Mouse (Mus musculus) embryo, embryonic 10 days (tissue): ENCODE data around the gene Vps37c.
A peak's percentile ranks its signal among the peaks of the same experiment; 100 is the strongest.

ENCODE experiments used
- DNase-seq: peaks from one replicate; pipeline ENCODE4 v3.0.0-alpha.2; 2015; ENCODE audit warnings: low spot score

The Vps37c gene

GRCm38 (mm10) chr19:10740641-10741440, 52.3 kb downstream of the Vps37c start:
- DNase-seq: no peak

GRCm38 (mm10) chr19:10742145-10742544, 53.6 kb downstream of the Vps37c start:
- no peak for DNase-seq

- DNase-seq: no peak
Observed at GRCm38 (mm10) chr19:10742565-10742964, 54.0 kb downstream of the Vps37c start.

- no peak for DNase-seq
Observed at GRCm38 (mm10) chr19:10747182-10747581, 58.6 kb downstream of the Vps37c start.

- no peak for DNase-seq
Observed at GRCm38 (mm10) chr19:10747718-10748117, 59.2 kb downstream of the Vps37c start.

- no peak for DNase-seq
Observed at GRCm38 (mm10) chr19:10748401-10749102, 60.0 kb downstream of the Vps37c start.

- DNase-seq: no peak
Observed at GRCm38 (mm10) chr19:10749295-10749694, 60.8 kb downstream of the Vps37c start.

GRCm38 (mm10) chr19:10750161-10750560, 61.6 kb downstream of the Vps37c start:
- DNase-seq: no peak

GRCm38 (mm10) chr19:10751607-10752006, 63.1 kb downstream of the Vps37c start:
- DNase-seq: no peak

- DNase-seq: no peak
Observed at GRCm38 (mm10) chr19:10752106-10752505, 63.6 kb downstream of the Vps37c start.

- DNase-seq: no peak
Observed at GRCm38 (mm10) chr19:10752646-10753045, 64.1 kb downstream of the Vps37c start.

GRCm38 (mm10) chr19:10757125-10757524, 68.6 kb downstream of the Vps37c start:
- no peak for DNase-seq

- no peak for DNase-seq
Observed at GRCm38 (mm10) chr19:10757526-10757925, 69.0 kb downstream of the Vps37c start.

- DNase-seq: peak; percentile 22
Observed at GRCm38 (mm10) chr19:10758708-10759107, 70.2 kb downstream of the Vps37c start.

GRCm38 (mm10) chr19:10759525-10759924, 71.0 kb downstream of the Vps37c start:
- no peak for DNase-seq

- DNase-seq: no peak
Observed at GRCm38 (mm10) chr19:10759983-10760831, 71.7 kb downstream of the Vps37c start.

GRCm38 (mm10) chr19:10761794-10762415, 73.4 kb downstream of the Vps37c start:
- no peak for DNase-seq

GRCm38 (mm10) chr19:10762468-10762867, 73.9 kb downstream of the Vps37c start:
- DNase-seq: no peak

GRCm38 (mm10) chr19:10763381-10764031, 75.0 kb downstream of the Vps37c start:
- no peak for DNase-seq
